Mouse (Mus musculus): ENCODE results near the gene Cd151.
A peak's percentile ranks its signal among the peaks of the same experiment; 100 is the strongest.

DNA sequence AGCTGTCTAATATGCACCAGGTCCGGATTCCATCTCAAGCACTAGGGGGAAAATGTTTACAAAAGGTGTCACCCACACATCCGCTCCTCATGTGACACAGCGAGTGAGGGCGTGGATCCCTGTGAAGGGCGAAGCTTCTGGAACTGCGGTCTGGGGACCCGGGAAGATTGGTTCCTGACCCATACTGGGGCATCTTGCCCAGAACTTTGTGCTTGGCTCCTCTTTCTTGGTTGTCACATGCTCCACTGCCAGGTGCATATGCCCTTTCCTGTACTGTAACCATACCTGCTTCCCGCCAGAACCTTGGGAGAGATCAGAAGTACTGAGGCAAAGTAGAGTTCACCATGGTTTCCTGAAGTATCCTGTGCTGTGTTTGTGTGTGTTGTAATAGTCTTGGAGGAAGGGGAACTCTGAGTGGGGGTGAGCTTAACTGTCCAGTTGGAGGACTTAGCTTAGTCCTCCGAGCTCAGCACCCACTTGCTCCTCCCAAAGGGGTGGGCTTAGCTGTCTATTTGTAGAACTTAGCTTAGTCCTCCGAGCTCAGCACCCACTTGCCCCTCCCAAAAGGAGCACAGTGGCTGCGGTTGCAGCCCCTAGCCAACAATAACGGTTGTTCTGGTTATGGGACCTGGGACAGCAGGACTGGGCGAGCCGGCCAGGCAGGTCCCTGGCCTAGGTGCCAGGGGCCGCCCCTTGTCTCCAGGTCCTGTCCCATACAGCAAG lies 6.6 kb upstream of the Cd151 start, which contains the start of gene Cracr2b:
- peak; percentile 76; the same call in 1 of the 2 replicates for TF ChIP-seq POLR2A (IDR thresholded peaks at IDR 0.05; ENCODE audit: borderline replicate concordance, extremely low read depth, low read depth, low read length)
- no peak for TF ChIP-seq CTCF (IDR thresholded peaks at IDR 0.05; ENCODE audit: insufficient read depth, low read length)

Measured in lung, adult 2 months (tissue).